Mouse (Mus musculus): Measurements from ENCODE around the gene Eif2d.

Gene Eif2d

DNA sequence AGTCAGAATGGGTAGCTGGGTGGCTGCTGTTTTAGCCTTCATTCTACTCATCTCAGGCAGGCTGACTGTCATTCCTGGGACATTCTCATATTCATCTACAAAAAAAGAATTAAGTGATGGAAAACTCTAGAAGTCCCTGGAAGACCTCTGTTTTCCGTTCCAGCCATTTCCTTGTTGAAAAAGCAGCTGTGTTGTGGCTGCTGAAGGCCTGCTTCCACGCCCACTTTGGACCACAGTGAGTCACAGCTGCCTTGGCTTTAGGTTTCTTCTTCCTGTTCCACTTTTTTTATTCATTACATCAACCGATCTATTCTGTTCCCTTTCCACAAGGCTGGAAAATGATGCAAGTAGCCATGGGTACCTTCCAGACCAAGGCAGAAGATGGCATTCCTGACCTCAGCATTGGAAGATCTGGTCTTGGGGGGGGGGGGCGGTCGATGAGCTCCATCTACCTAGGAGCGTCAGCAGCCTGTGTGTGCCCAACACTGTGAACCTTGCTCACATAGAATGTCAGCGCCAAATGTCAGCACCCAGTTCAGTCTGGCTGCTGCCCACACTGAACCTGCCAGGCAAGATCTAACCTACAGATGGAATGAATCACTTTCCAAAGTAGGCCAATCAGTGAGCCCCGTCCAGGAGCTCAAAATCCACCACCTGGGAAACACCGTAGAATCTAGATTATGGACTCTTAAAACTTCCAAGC lies 31.4 kb downstream of the Eif2d start:
- no peak for DNase-seq (ENCODE audit: low spot score)

DNA sequence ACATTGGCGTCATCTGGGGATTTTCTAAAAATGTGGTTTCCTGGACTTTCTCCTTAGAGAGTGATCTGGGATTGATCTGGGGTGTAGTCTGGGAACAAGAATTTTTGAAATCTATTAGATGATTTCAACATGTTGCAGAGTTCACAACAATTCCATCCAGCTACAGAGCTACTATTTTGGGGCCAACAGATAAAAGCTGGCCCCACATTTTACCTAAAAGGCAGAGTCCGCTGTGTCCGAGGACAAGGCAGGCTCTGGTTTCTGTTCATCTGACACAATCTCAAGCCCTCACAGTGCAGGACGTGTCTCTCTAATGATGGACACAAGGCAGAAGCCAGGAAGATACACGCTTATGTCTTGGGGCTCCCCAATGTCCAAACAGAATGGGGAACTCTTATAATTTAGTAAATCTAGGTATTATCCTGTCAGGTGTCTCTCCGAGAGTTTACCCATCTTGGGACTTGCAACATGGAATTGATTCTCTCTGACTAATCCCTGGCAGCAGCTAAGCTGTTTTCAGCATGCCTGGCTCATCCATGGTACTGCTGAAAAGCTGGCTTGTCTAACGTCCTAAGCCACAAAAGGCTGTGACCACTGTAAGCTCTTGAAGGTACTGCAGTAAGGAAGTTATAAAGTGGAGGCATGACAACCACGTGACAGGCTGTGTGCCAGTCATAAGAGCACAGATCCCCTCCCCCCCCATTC lies 32.1 kb downstream of the Eif2d start:
- DNase-seq (ENCODE audit: low spot score), result no peak

DNA sequence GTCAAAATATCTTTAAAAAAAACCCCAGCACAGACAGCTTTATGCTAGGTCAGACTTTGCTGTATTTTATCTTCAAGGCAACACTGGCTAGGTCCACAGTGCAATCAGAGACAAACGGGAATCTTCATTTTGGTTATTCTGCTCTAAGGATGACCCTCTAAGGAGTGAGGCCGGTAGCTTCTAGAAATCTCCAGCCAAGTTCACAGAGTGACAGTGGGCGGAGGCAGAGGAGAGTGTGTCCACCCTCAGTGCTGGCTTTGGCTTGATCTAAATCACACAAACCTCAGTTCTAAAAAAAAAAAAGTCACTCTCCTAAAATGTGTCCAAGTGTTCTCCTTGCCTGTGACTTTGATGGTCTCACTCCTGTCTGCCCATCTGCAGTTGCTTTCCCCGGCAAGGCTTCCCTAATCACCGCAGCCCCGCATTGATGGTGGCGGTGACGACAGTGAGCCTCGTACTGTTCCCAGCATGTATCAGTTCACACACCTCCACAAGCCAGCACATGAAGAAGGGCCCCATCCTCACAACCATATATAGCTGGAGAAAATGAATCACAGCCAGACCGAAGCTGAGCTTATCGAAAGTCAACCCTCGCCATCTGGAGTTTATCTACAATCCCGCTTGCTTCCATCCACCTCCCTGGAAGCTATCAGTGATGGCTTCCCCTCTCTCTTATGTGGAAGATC lies 33.0 kb downstream of the Eif2d start:
- no peak for DNase-seq (ENCODE audit: low spot score)

- no peak for DNase-seq (ENCODE audit: low spot score)
Observed at GRCm38 (mm10) chr1:131186995-131187394, 34.0 kb downstream of the Eif2d start.

DNA sequence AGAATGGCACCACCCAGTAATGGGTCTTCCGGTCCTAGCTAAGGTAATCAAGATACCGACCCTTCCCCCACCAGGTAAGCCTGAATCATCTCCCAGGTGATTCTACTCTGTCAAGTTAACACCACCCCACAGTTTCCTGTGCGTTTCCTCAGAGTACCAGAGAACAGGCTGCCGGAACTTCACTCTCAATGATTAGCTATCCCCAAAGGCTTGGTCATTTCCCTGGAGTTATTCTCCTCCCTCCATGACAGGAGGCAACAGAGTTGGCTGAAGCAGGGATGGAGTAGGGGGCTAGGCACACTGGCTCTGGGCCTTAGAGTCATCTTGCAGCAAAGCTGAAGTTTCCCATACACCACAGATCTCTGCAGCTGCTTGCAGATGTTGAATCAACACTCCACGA lies 34.9 kb downstream of the Eif2d start:
- no peak for DNase-seq (ENCODE audit: low spot score)

DNA sequence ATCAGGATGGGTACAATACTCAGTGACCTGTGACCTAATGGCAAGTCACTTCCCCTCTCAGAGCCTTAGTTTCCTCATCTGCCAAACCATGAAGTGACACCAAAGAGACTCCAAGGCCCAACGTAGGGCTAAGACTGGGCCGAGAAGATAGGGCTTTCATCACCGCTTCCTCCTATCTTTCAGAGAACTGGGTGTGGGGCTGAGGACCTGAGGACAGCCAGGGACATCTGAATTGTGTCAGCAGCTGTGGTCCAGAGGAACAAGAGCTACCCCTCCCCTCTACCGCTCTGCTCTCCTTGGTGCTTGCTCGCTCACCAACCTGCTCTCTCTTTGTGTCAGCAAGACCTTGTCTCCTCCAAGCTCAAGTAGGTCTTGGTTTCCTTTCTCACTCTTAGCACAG lies 35.7 kb downstream of the Eif2d start:
- no peak for DNase-seq (ENCODE audit: low spot score)

- DNase-seq (ENCODE audit: low spot score), result no peak
Observed at GRCm38 (mm10) chr1:131193746-131194145, 40.8 kb downstream of the Eif2d start.

- DNase-seq (ENCODE audit: low spot score), result no peak
Observed at GRCm38 (mm10) chr1:131195653-131196052, 42.7 kb downstream of the Eif2d start.

DNA sequence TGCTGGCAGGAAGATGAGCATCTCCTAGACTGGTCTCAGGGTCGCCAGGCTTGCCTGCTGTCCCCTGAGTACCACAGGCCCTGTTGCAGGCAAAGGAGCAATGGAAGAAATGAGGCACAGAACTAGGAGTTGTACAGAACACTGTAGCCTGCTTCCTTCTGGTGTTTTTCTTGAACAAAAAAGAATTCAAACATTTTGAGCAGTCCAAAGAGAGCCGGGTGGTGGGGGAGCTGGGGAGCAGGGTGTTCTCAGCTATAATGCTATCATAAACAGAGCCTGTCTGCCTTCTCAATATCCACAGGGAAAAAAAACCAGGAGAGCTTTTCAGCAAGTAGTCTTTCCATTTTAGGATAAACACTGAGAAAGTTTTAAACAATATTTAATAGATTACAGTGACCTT lies 43.1 kb downstream of the Eif2d start:
- no peak for DNase-seq (ENCODE audit: low spot score)

DNA sequence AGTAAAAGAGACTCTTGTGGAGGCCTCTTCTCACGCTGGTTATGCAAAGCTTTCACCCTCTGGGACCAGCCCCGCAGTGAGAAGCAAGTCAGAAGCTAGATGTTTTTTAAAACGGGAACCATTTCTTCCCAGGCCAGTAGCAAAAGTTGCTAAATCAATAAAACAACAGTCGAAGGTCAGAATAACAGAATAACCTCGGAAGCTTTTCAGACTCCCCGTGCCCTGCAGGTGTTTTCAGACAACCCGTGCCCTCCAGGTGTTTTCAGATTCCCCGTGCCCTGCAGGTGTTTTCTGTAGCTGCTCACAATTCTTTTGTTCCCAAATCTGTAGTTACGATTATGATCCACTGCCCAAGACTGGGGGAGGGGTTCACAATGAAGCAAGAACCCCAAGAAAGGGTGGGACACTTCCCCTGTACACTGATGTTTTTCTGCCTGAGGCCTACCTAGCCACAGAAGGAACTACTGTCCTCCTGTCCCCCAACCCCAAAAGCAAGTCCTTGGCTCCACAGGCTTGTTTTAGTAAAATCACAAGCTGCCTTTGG lies 45.5 kb downstream of the Eif2d start:
- no peak for DNase-seq (ENCODE audit: low spot score)

GRCm38 (mm10) chr1:131199118-131199821 lies 46.3 kb downstream of the Eif2d start:
- no peak for DNase-seq (ENCODE audit: low spot score)

- no peak for DNase-seq (ENCODE audit: low spot score)
Observed at GRCm38 (mm10) chr1:131199976-131200375, 47.0 kb downstream of the Eif2d start.

DNA sequence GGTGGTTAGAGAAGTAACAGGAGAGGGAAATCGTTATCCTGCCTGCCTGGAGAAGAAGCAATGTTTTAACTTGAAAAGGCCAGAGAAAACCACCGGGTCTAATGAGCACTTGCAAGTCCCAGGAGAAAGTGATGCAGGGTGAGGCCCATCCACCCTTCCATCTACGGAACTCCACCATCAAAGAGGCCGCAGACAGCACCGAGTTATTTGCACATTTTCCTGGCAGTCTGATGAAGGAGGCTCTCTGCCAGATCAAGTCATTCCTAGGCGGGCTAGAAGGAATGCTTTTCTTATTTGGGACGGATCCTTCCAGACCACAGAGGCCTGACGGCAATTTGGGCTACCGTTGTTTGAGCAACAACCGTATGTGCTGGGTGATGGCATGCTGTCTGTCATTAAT lies 47.6 kb downstream of the Eif2d start:
- DNase-seq (ENCODE audit: low spot score), result no peak

DNA sequence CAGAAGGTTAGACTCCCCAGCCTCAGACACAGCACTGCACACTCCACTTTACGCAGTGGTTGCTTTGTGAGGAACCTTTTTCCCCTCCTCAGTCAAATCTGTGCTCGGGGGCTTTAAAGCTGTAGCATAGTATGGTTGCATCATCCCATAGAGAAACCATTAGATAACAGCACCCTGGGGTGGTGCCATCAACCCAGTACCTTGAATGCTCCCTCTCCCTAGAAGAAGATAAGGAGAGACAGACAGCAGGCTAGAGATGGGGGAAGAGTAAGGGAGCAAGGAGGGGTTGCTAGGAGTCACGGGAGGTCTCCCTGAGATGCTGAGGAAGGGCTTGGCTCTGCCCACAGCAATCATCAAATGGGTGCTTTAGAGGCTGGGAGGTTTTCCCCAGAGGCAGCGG lies 48.4 kb downstream of the Eif2d start:
- no peak for DNase-seq (ENCODE audit: low spot score)

GRCm38 (mm10) chr1:131204461-131204860 lies 51.5 kb downstream of the Eif2d start:
- no peak for DNase-seq (ENCODE audit: low spot score)

DNA sequence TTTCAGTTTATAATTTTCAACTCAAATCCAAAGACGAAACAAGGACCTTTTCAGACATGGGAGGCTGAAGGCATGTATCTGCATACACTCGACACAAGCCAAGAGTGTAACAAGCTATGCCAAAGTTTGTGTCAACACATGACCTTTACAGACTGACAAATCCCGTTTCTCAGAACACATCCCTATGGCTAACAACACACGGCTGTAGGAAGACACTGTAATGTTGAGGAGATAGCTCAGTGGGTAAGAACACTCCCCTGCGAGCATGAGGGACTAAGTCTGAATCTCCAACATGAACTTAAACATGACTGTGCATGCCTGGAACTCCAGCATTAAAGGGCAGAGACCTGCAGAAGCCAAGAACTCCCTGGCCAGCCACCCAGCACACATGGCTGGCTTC lies 53.4 kb downstream of the Eif2d start:
- DNase-seq (ENCODE audit: low spot score), result no peak

DNA sequence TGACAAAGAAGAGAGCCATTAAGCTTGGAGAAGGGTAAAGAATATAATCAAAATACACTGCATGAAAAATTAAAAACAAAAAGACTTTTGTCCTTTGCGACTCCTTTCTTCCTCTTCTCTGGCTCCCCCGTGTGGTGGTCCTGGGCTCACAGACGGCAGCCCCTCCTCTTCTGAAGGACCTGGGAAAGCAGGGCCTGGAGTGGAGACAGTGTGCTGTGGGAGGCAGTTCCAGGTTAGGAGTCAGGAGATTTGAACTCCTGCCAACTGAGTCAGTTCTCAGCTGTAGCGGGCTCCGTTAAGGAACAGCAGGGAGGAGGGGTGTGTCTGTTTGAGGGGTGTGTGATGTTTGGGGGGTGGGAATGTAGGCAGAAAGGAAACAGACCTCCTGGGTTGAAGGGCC lies 54.5 kb downstream of the Eif2d start:
- peak; percentile 27 for DNase-seq (ENCODE audit: low spot score)

DNA sequence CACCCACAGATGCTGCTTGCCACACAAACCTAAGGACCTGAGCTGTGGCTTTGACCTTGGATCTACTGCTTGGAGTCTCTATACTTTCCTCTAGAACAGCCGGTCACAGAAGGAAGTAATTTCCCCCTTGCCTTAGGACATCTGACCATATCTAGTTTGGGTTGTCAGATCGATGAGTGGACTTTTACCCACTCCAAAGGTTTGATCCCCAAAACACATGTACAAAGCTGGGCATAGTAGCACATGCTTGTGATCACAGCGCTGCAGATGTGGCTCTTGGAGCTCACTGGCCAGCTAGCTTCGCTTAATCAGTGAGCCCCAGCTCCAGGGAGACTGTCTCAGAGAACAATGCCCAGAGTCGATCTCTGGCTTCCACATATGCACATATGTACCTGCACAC lies 55.1 kb downstream of the Eif2d start:
- DNase-seq (ENCODE audit: low spot score), result no peak

DNA sequence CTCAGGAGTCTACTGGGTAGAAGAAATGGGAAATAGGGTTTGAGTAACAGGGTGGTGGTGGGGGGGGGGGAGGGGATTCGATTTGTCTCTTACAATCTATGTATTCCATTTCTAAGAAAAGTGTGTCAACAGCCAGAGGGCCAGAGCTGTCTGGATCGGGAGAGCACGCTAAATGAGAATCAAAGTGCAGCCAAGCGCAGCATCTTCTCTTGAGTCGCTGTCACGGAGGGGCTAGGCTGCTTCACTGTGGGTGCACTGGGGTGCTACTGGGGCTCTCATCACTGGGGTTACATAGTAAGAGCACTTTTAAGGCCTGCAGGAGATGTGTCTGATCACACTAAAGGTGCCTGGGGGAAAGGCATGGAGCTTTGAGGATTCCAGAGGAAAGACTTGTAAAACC lies 55.8 kb downstream of the Eif2d start:
- no peak for DNase-seq (ENCODE audit: low spot score)

- no peak for DNase-seq (ENCODE audit: low spot score)
Observed at GRCm38 (mm10) chr1:131209971-131210426, 57.0 kb downstream of the Eif2d start.

- DNase-seq (ENCODE audit: low spot score), result no peak
Observed at GRCm38 (mm10) chr1:131211655-131212054, 58.7 kb downstream of the Eif2d start.

DNA sequence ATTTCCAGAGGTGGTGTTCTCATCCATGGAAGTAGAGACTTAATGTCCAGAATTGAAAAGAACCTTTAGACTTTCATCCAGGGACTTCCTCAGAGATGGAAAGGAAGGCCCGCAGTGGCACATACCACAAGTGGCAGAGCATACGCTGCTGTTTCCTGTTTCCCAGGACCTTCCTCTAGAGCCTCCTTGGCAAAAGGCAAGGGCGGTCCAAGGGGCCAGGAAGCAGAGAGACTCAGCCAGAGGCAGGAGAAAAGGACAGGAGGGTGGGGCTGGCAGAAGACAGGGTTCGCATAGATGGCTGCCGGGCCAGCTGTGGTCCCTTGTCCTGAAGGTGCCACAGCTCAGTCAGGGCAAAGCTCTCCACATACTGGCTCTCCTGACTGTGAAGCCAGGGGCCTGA lies 60.0 kb downstream of the Eif2d start:
- no peak for DNase-seq (ENCODE audit: low spot score)

All from urinary bladder, postnatal 10 days (tissue).